Mouse (Mus musculus): ENCODE measurements around the gene Cga. TPM values are rescaled to one million over a fixed set of nuclear protein-coding genes. Genes with fewer than 3 reads are reported as not detected.
"Not testable (repeated sequence)": the region's sequence is repeated elsewhere in the genome, so short reads cannot be mapped to it uniquely, and the experiment has no call there.

Cga gene
- polyA plus RNA-seq, 1 experiment from 2014 or later: not detected

DNA sequence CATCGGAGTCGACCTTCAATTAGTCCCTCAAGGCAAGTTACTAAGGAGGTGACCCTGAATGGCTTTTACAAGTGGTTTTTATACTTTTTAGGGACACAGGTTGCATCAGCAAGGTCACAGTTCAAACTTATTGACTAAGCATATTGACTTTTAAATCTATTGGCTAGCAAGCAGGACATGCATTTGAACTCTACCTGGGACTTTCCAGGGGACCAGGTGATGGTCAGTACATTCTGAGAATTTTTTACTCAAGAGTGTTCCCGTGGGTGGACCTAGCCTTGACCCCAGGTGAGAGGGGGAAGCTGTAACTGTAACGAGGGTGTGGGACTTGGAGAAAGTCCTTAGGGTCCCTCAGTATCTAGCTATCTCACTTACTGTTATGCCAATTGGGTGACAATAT lies 7.6 kb downstream of the Cga start:
- H3K4me2 ChIP-seq: no peak overlapping the region
- H3K27ac ChIP-seq (ENCODE audit: low read depth, low read length): no peak overlapping the region
- H3K4me1 ChIP-seq (ENCODE audit: control insufficient read depth, insufficient read depth, low read length): no peaks in the 10 kb centered on the region
- WGBS (ENCODE audit: insufficient replicate concordance): 65% methylated on average over 4 of the region's 4 CpGs
- H3K9me3 ChIP-seq (replicated peaks; ENCODE audit: control insufficient read depth, low read length): no peaks in the 10 kb centered on the region
- no peaks in the 10 kb centered on the region for H3K27me3 ChIP-seq (ENCODE audit: control insufficient read depth, insufficient read depth, low read length)
- H3K4me3 ChIP-seq (ENCODE audit: low read depth, low read length): no peak overlapping the region
- ATAC-seq (replicated peaks; ENCODE audit: insufficient number of reproducible peaks, low FRiP score, low TSS enrichment): no peak
- no peak overlapping the region for H3K9ac ChIP-seq (ENCODE audit: low read depth, low read length)
- H3K36me3 ChIP-seq (ENCODE audit: control insufficient read depth, insufficient read depth, low read length): no peaks in the 10 kb centered on the region

DNA sequence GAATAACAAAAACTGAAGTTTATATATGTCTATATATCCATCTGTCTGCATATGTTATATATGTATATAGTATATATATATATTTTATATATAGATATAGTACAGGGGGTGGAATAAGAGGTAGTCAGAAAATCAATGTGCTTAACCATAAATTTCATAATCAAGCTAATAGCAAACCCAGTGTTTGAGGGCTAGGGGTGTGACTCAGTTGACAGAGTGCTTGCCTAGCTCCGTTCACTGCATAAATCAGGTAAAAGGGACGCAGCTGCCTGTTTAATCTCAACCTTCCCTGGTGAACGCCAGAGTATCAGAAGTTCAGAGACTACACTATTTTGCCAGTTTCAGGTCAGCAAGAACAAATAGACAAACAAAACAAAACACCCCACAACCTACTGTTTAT lies 8.0 kb downstream of the Cga start:
- ATAC-seq (replicated peaks; ENCODE audit: insufficient number of reproducible peaks, low FRiP score, low TSS enrichment); H3K4me3 ChIP-seq (ENCODE audit: low read depth, low read length); H3K4me1 ChIP-seq (ENCODE audit: control insufficient read depth, insufficient read depth, low read length); H3K9ac ChIP-seq (ENCODE audit: low read depth, low read length); H3K9me3 ChIP-seq (replicated peaks; ENCODE audit: control insufficient read depth, low read length); H3K36me3 ChIP-seq (ENCODE audit: control insufficient read depth, insufficient read depth, low read length); H3K27ac ChIP-seq (ENCODE audit: low read depth, low read length); H3K27me3 ChIP-seq (ENCODE audit: control insufficient read depth, insufficient read depth, low read length); H3K4me2 ChIP-seq: not testable (repeated sequence)
- WGBS (ENCODE audit: insufficient replicate concordance): 52% methylated on average over 3 of the region's 3 CpGs

DNA sequence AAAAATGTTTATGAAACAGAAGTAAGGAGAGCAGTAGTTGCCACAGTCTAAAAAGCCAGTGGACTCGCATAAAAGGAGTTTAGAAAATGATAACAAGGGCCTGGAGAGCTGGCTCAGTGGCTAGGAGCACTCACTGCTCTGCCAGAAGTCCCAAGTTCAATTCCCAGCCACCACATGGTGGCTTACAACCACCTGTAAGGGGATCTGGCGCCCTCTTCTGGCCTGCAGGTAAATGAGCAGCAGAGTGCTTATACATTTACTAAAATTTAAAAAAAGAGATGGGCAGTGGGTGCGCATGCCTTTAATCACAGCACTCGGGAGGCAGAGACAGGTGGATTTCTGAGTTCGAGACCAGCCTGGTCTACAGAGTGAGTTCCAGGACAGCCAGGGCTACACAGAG lies 11.8 kb downstream of the Cga start:
- ATAC-seq (replicated peaks; ENCODE audit: insufficient number of reproducible peaks, low FRiP score, low TSS enrichment): no peak
- Histone ChIP-seq H3K9me3 (replicated peaks; ENCODE audit: control insufficient read depth, low read length) (no peaks in the 10 kb centered on the region), H3K36me3 (ENCODE audit: control insufficient read depth, insufficient read depth, low read length) (no peaks in the 10 kb centered on the region), H3K4me1 (ENCODE audit: control insufficient read depth, insufficient read depth, low read length) (no peaks in the 10 kb centered on the region), H3K4me2 (no peak overlapping the region), H3K27me3 (ENCODE audit: control insufficient read depth, insufficient read depth, low read length) (no peaks in the 10 kb centered on the region), H3K9ac (ENCODE audit: low read depth, low read length) (no peak overlapping the region), H3K27ac (ENCODE audit: low read depth, low read length) (no peak overlapping the region), H3K4me3 (ENCODE audit: low read depth, low read length) (no peak overlapping the region)
- WGBS (ENCODE audit: insufficient replicate concordance): 62% methylated on average over 5 of the region's 5 CpGs

DNA sequence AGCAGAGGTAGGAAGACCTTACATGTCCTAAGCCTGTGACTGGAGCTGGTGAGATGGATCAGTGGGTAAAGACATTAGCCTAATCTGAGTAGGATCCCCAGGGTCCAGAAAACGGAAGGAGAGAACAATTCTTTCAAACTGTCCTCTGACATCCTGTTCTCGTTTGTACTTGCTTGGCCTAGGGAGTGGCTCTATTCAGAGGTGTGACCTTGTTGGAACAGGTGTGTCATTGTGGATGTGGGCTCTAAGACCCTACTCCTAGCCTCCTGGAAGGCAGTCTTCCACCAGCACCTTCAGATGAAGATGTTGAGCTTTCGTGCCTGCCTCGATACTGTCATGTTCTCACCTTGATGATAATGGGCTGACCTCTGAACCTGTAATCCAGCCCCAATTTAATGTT lies 12.6 kb downstream of the Cga start:
- Histone ChIP-seq H3K9me3 (replicated peaks; ENCODE audit: control insufficient read depth, low read length) (no peaks in the 10 kb centered on the region), H3K4me2 (no peak overlapping the region), H3K36me3 (ENCODE audit: control insufficient read depth, insufficient read depth, low read length) (no peaks in the 10 kb centered on the region), H3K9ac (ENCODE audit: low read depth, low read length) (no peak overlapping the region), H3K27me3 (ENCODE audit: control insufficient read depth, insufficient read depth, low read length) (no peaks in the 10 kb centered on the region), H3K4me3 (ENCODE audit: low read depth, low read length) (no peak overlapping the region), H3K4me1 (ENCODE audit: control insufficient read depth, insufficient read depth, low read length) (no peaks in the 10 kb centered on the region), H3K27ac (ENCODE audit: low read depth, low read length) (no peak overlapping the region)
- no peak for ATAC-seq (replicated peaks; ENCODE audit: insufficient number of reproducible peaks, low FRiP score, low TSS enrichment)
- WGBS (ENCODE audit: insufficient replicate concordance): 72% methylated on average over 4 of the region's 4 CpGs

DNA sequence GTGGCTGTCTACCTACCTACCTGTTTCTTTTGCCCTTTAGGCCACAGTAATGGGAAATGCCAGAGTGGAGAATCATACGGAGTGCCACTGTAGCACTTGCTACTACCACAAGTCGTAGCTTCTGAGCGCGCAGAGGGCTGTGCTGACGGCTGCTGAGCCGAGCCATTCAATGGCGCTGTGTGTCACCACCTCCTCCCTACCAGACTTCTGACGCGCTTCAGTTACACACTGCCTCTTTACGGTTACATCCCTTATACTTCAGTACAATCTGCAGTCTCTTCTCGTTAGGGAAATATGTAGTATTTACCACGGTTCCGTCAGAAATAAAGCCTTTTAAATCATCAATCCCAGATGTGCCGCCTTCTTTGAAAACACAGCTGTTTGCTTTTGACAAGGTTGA lies 13.4 kb downstream of the Cga start:
- 33% methylated on average over 14 of the region's 14 CpGs for WGBS (ENCODE audit: insufficient replicate concordance)
- Histone ChIP-seq H3K36me3 (ENCODE audit: control insufficient read depth, insufficient read depth, low read length) (no peaks in the 10 kb centered on the region), H3K4me1 (ENCODE audit: control insufficient read depth, insufficient read depth, low read length) (no peaks in the 10 kb centered on the region), H3K9ac (ENCODE audit: low read depth, low read length) (no peak overlapping the region), H3K9me3 (replicated peaks; ENCODE audit: control insufficient read depth, low read length) (no peaks in the 10 kb centered on the region), H3K27ac (ENCODE audit: low read depth, low read length) (no peak overlapping the region), H3K4me2 (peak overlapping the region; percentile 22), H3K4me3 (ENCODE audit: low read depth, low read length) (no peak overlapping the region), H3K27me3 (ENCODE audit: control insufficient read depth, insufficient read depth, low read length) (no peaks in the 10 kb centered on the region)
- ATAC-seq (replicated peaks; ENCODE audit: insufficient number of reproducible peaks, low FRiP score, low TSS enrichment): no peak

DNA sequence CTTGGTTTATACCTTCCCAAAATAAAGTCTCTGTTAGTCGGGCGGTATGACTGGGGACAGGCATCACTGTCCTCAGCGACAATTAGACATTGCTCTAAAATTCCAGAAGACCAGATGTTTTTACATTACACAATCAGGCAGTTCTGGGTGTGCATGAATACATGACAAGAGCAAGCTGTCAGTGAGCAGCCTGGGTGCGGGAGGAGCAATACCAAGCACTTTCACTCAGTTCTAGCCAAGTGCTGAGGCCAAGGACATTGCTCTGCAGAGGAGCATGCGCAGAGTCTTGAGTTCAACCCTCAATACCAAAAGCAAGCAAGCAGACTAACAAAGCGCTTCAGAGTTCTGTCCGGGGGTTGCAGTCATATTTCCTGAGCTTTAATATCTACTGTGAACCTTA lies 14.5 kb downstream of the Cga start:
- H3K4me2 ChIP-seq: no peak overlapping the region
- H3K9me3 ChIP-seq (replicated peaks; ENCODE audit: control insufficient read depth, low read length): no peaks in the 10 kb centered on the region
- ATAC-seq (replicated peaks; ENCODE audit: insufficient number of reproducible peaks, low FRiP score, low TSS enrichment): no peak
- no peak overlapping the region for H3K4me3 ChIP-seq (ENCODE audit: low read depth, low read length)
- H3K36me3 ChIP-seq (ENCODE audit: control insufficient read depth, insufficient read depth, low read length): no peaks in the 10 kb centered on the region
- 79% methylated on average over 7 of the region's 7 CpGs for WGBS (ENCODE audit: insufficient replicate concordance)
- no peaks in the 10 kb centered on the region for H3K4me1 ChIP-seq (ENCODE audit: control insufficient read depth, insufficient read depth, low read length)
- no peak overlapping the region for H3K9ac ChIP-seq (ENCODE audit: low read depth, low read length)
- H3K27ac ChIP-seq (ENCODE audit: low read depth, low read length): no peak overlapping the region
- no peaks in the 10 kb centered on the region for H3K27me3 ChIP-seq (ENCODE audit: control insufficient read depth, insufficient read depth, low read length)

DNA sequence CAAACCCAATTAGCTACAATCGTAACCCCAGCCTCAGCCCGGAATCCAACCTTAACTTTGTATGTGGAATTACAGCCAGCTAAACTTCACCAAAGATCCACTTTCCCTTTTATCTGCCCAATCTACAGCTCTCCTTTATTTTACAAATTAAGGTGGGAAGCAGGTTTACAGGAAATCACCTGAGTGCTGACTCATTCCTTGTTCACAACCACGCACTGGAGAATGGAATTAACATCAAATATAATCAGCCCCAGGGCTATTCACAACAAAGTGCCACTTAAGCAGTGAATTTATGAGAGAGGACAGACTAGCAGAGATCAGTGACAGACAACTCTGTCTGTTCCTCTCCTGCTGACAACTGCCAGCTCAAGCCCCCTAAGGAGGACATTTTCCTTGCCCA lies 17.8 kb downstream of the Cga start:
- H3K4me2 ChIP-seq: no peak overlapping the region
- WGBS (ENCODE audit: insufficient replicate concordance): 69% methylated on average over 3 of the region's 3 CpGs
- no peak overlapping the region for H3K9ac ChIP-seq (ENCODE audit: low read depth, low read length)
- H3K4me3 ChIP-seq (ENCODE audit: low read depth, low read length): no peak overlapping the region
- no peak for ATAC-seq (replicated peaks; ENCODE audit: insufficient number of reproducible peaks, low FRiP score, low TSS enrichment)
- no peaks in the 10 kb centered on the region for H3K36me3 ChIP-seq (ENCODE audit: control insufficient read depth, insufficient read depth, low read length)
- H3K27ac ChIP-seq (ENCODE audit: low read depth, low read length): no peak overlapping the region
- no peaks in the 10 kb centered on the region for H3K27me3 ChIP-seq (ENCODE audit: control insufficient read depth, insufficient read depth, low read length)
- no peaks in the 10 kb centered on the region for H3K4me1 ChIP-seq (ENCODE audit: control insufficient read depth, insufficient read depth, low read length)
- H3K9me3 ChIP-seq (replicated peaks; ENCODE audit: control insufficient read depth, low read length): no peaks in the 10 kb centered on the region

DNA sequence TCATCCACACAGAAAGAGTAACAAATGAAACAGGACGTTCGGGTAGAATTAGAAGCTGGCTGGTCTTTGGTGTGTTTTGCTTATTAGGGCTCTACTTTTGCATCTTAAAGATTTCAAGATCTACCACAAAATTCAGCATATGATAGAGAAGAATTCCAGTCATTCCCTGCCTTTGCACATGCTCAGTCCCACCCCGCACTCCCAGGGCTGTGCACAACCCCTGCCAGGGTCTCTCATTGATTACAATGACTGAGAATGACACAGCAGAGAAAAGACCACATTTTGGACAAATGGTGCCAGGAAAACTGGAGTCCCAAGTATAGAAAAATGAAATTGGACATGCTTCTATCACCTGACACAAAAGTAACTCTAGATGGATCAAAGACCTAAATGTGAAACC lies 18.6 kb downstream of the Cga start:
- Histone ChIP-seq H3K27me3 (ENCODE audit: control insufficient read depth, insufficient read depth, low read length) (no peaks in the 10 kb centered on the region), H3K4me2 (no peak overlapping the region), H3K9me3 (replicated peaks; ENCODE audit: control insufficient read depth, low read length) (no peaks in the 10 kb centered on the region), H3K36me3 (ENCODE audit: control insufficient read depth, insufficient read depth, low read length) (no peaks in the 10 kb centered on the region), H3K9ac (ENCODE audit: low read depth, low read length) (no peak overlapping the region), H3K4me1 (ENCODE audit: control insufficient read depth, insufficient read depth, low read length) (no peaks in the 10 kb centered on the region), H3K27ac (ENCODE audit: low read depth, low read length) (no peak overlapping the region), H3K4me3 (ENCODE audit: low read depth, low read length) (no peak overlapping the region)
- no peak for ATAC-seq (replicated peaks; ENCODE audit: insufficient number of reproducible peaks, low FRiP score, low TSS enrichment)
- 78% methylated on average over 3 of the region's 3 CpGs for WGBS (ENCODE audit: insufficient replicate concordance)

DNA sequence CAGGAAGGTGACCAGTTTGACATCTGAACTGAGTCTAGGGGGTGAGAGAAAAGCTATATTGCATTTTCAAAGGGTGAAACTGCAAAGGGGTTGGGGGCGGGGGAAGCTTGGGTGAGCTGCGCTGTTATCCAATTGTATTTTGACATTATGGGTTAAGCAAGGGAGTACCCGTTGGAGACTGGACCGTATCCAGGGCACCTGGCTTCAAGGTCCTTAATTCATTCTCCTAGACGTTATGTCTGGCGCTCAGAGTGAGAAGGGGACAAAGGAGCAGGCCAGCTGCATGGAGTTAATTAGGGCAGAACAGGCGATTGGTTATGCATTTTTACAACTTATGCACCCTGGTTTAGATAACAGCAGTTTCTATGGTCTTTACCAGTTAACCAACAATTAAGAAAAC lies 23.8 kb downstream of the Cga start:
- H3K4me2 ChIP-seq: no peak overlapping the region
- WGBS (ENCODE audit: insufficient replicate concordance): 74% methylated on average over 7 of the region's 7 CpGs
- ATAC-seq (replicated peaks; ENCODE audit: insufficient number of reproducible peaks, low FRiP score, low TSS enrichment): no peak
- H3K27ac ChIP-seq (ENCODE audit: low read depth, low read length): no peak overlapping the region
- H3K9ac ChIP-seq (ENCODE audit: low read depth, low read length): no peak overlapping the region
- H3K36me3 ChIP-seq (ENCODE audit: control insufficient read depth, insufficient read depth, low read length): no peaks in the 10 kb centered on the region
- H3K27me3 ChIP-seq (ENCODE audit: control insufficient read depth, insufficient read depth, low read length): no peaks in the 10 kb centered on the region
- H3K4me1 ChIP-seq (ENCODE audit: control insufficient read depth, insufficient read depth, low read length): no peaks in the 10 kb centered on the region
- no peaks in the 10 kb centered on the region for H3K9me3 ChIP-seq (replicated peaks; ENCODE audit: control insufficient read depth, low read length)
- no peak overlapping the region for H3K4me3 ChIP-seq (ENCODE audit: low read depth, low read length)
